7 mouse cellular contexts compared by ENCODE assay signal in genomic region chr5:100663854-100664253, GRCm38 (mm10). TPM values are rescaled to one million over a fixed set of nuclear protein-coding genes. Genes with fewer than 3 reads are reported as not detected.
DNase-seq lines count a peak whose midpoint lies in the region; ATAC-seq and TF ChIP-seq lines count a peak whose summit lies in the region.

No protein-coding gene starts in this region.

- H3K27me3 ChIP-seq in midbrain, embryonic 11.5 days (ENCODE audit: control insufficient read depth, insufficient read depth, low read length), result no peaks in the 10 kb centered on the region
- no peaks in the 10 kb centered on the region for H3K27me3 ChIP-seq in midbrain, embryonic 16.5 days (ENCODE audit: control insufficient read depth, insufficient read depth, low read depth, low read length)
- H3K27me3 ChIP-seq in liver, embryonic 12.5 days (replicated peaks), result no peaks in the 10 kb centered on the region
- no peaks in the 10 kb centered on the region for H3K27me3 ChIP-seq in small intestine, adult 2 months (ENCODE audit: control insufficient read depth, insufficient read depth, low read length)

- no peak overlapping the region for H3K4me2 ChIP-seq in midbrain, embryonic 11.5 days
- H3K4me2 ChIP-seq in midbrain, embryonic 16.5 days (ENCODE audit: low read length), result no peak overlapping the region
- H3K4me2 ChIP-seq in liver, embryonic 12.5 days, result no peak overlapping the region

- no peak overlapping the region for H3K27ac ChIP-seq in midbrain, embryonic 11.5 days (ENCODE audit: low read depth, low read length)
- H3K27ac ChIP-seq in midbrain, embryonic 16.5 days (ENCODE audit: low read length), result no peak overlapping the region
- peak overlapping the region; percentile 31; the same call in 1 of the 2 replicates for H3K27ac ChIP-seq in liver, embryonic 12.5 days
- no peak overlapping the region for H3K27ac ChIP-seq in small intestine, adult 2 months (ENCODE audit: insufficient read depth, low read depth, low read length)

- intact Hi-C loops in gastrocnemius, postnatal 36 days (cut with DNase I), result no loop called here

- no peak overlapping the region for H3K9ac ChIP-seq in midbrain, embryonic 11.5 days (ENCODE audit: low read length)
- no peak overlapping the region for H3K9ac ChIP-seq in midbrain, embryonic 16.5 days (ENCODE audit: low read depth, low read length)
- no peak overlapping the region for H3K9ac ChIP-seq in liver, embryonic 12.5 days

- no peak for TF ChIP-seq POLR2A in small intestine, adult 2 months (IDR thresholded peaks at IDR 0.05; ENCODE audit: low read depth, low read length)

- no peak for ATAC-seq in midbrain, embryonic 11.5 days (ENCODE audit: low FRiP score)
- ATAC-seq in midbrain, embryonic 16.5 days, result no peak
- peak; percentile 67 for ATAC-seq in erythroblast, adult 5-6 weeks (replicated peaks; ENCODE audit: low FRiP score, poor library complexity, severe bottlenecking)
- peak; percentile 60 for ATAC-seq in liver, embryonic 12.5 days

- H3K4me1 ChIP-seq in midbrain, embryonic 11.5 days (ENCODE audit: control insufficient read depth, insufficient read depth, low read length), result no peaks in the 10 kb centered on the region
- no peaks in the 10 kb centered on the region for H3K4me1 ChIP-seq in midbrain, embryonic 16.5 days (ENCODE audit: control insufficient read depth, insufficient read depth, low read length)
- peaks cover 6% of the 10 kb centered on the region; the same call in 1 of the 2 replicates for H3K4me1 ChIP-seq in liver, embryonic 12.5 days
- H3K4me1 ChIP-seq in small intestine, adult 2 months (ENCODE audit: control insufficient read depth, insufficient read depth, insufficient read length, low read length), result peaks cover 14% of the 10 kb centered on the region; the same call in 1 of the 2 replicates

- WGBS in midbrain, embryonic 11.5 days, result 59% methylated on average over 5 of the region's 5 CpGs
- 54% methylated on average over 5 of the region's 5 CpGs for WGBS in midbrain, embryonic 16.5 days
- WGBS in liver, embryonic 12.5 days (ENCODE audit: insufficient replicate concordance), result 38% methylated on average over 5 of the region's 5 CpGs
- WGBS in small intestine, adult 2 months, result 24% methylated on average over 5 of the region's 5 CpGs

- peaks cover 4% of the 10 kb centered on the region; the same call in 1 of the 2 replicates for H3K36me3 ChIP-seq in midbrain, embryonic 11.5 days (ENCODE audit: control insufficient read depth, insufficient read depth, low read length)
- peaks cover 14% of the 10 kb centered on the region for H3K36me3 ChIP-seq in midbrain, embryonic 16.5 days (ENCODE audit: control insufficient read depth, insufficient read depth, low read length)
- peaks cover 75% of the 10 kb centered on the region for H3K36me3 ChIP-seq in liver, embryonic 12.5 days
- peaks cover 30% of the 10 kb centered on the region for H3K36me3 ChIP-seq in small intestine, adult 2 months (ENCODE audit: control insufficient read depth, insufficient read depth, low read length)

- DNase-seq in midbrain, embryonic 11.5 days (ENCODE audit: low spot score, missing footprints), result peak; percentile 85
- peak; percentile 82 for DNase-seq in NIH3T3 (ENCODE audit: low read depth)
- DNase-seq in gastrocnemius, postnatal 36 days, result no peak

- TF ChIP-seq CTCF in small intestine, adult 2 months (IDR thresholded peaks at IDR 0.05; ENCODE audit: extremely low read depth, insufficient read length, insufficient replicate concordance, low read depth, low read length), result peak; percentile 87; the same call in 1 of the 2 replicates

- H3K9me3 ChIP-seq in midbrain, embryonic 11.5 days (ENCODE audit: control insufficient read depth, low read length), result no peaks in the 10 kb centered on the region
- H3K9me3 ChIP-seq in midbrain, embryonic 16.5 days (replicated peaks; ENCODE audit: control insufficient read depth, low read length, poor library complexity, severe bottlenecking), result no peaks in the 10 kb centered on the region
- H3K9me3 ChIP-seq in liver, embryonic 12.5 days (replicated peaks), result no peaks in the 10 kb centered on the region

- no peak overlapping the region for H3K4me3 ChIP-seq in midbrain, embryonic 11.5 days (ENCODE audit: low read depth, low read length)
- H3K4me3 ChIP-seq in midbrain, embryonic 16.5 days (ENCODE audit: low read depth, low read length), result no peak overlapping the region
- no peak overlapping the region for H3K4me3 ChIP-seq in liver, embryonic 12.5 days
- no peak overlapping the region for H3K4me3 ChIP-seq in small intestine, adult 2 months (ENCODE audit: low read depth, low read length)

RNA-seq across cellular contexts. Expression of gene Coq2, which starts 11.1 kb away (rescaled TPM):
- 50.8 and 59.4 TPM in 2 replicates for polyA plus RNA-seq in midbrain, embryonic 11.5 days (2014; fragmentation: Nextera tagmentation; extraction: Ambion mirVana)
- 46.1 and 48.2 TPM in 2 replicates for polyA plus RNA-seq in midbrain, embryonic 16.5 days (2015; fragmentation: Nextera tagmentation; extraction: Ambion mirVana)
- 3.5 and 6.1 TPM in 2 replicates for total RNA-seq in erythroblast, adult 5-6 weeks (2015; ENCODE audit: low replicate concordance)
- 3.2 and 8.3 TPM in 2 replicates for total RNA-seq in erythroblast, adult 5-6 weeks (2017; ENCODE audit: low replicate concordance)
- polyA plus RNA-seq in liver, embryonic 12.5 days (2016; fragmentation: Nextera tagmentation; extraction: Ambion mirVana), result 42.4 and 42.8 TPM in 2 replicates
- polyA plus RNA-seq in small intestine, adult 2 months (2012; rRNA removed), result 71.5 and 86.2 TPM in 2 replicates
- 10 to 100 TPM; 54.4 to 65.5 TPM for total RNA-seq in gastrocnemius, postnatal 36 days (2021)

RNA-seq across cellular contexts. Expression of gene Hpse, which starts 55.7 kb away (rescaled TPM):
- polyA plus RNA-seq in midbrain, embryonic 11.5 days (2014; fragmentation: Nextera tagmentation; extraction: Ambion mirVana), result 1.2 and 1.3 TPM in 2 replicates
- polyA plus RNA-seq in midbrain, embryonic 16.5 days (2015; fragmentation: Nextera tagmentation; extraction: Ambion mirVana), result 0.24 and 0.27 TPM in 2 replicates
- total RNA-seq in erythroblast, adult 5-6 weeks (2015; ENCODE audit: low replicate concordance), result 3.8 and 5.0 TPM in 2 replicates
- 4.5 and 6.6 TPM in 2 replicates for total RNA-seq in erythroblast, adult 5-6 weeks (2017; ENCODE audit: low replicate concordance)
- 2.2 and 2.5 TPM in 2 replicates for polyA plus RNA-seq in liver, embryonic 12.5 days (2016; fragmentation: Nextera tagmentation; extraction: Ambion mirVana)
- polyA plus RNA-seq in small intestine, adult 2 months (2012; rRNA removed), result 5.4 and 8.2 TPM in 2 replicates
- total RNA-seq in gastrocnemius, postnatal 36 days (2021), result under 1 TPM; 0.31 to 0.32 TPM

Comparison
In these comparisons a context has a peak if more than half of its experiments do, and no peak if none do; other contexts are left out.
1. ATAC-seq: peak in erythroblast, adult 5-6 weeks (single experiment) and liver, embryonic 12.5 days (single experiment); none in midbrain, embryonic 11.5 days (single experiment) and midbrain, embryonic 16.5 days (single experiment).
2. DNase-seq: peak in midbrain, embryonic 11.5 days (single experiment) and NIH3T3 (single experiment); none in gastrocnemius, postnatal 36 days (0 of 2).